Mouse (Mus musculus): ENCODE measurements around the gene Nr2c2.

Gene Nr2c2

GRCm38 (mm10) chr6:92126861-92127468, 35.8 kb downstream of the Nr2c2 start:
- in situ Hi-C loops (cut with MboI, MseI): no loop called here

GRCm38 (mm10) chr6:92131456-92131855, 40.3 kb downstream of the Nr2c2 start:
- in situ Hi-C loops (cut with MboI, MseI): no loop called here

- in situ Hi-C loops (cut with MboI, MseI): no loop called here
These were observed 41.1 kb downstream of the Nr2c2 start for GRCm38 (mm10) chr6:92132021-92132911.

DNA sequence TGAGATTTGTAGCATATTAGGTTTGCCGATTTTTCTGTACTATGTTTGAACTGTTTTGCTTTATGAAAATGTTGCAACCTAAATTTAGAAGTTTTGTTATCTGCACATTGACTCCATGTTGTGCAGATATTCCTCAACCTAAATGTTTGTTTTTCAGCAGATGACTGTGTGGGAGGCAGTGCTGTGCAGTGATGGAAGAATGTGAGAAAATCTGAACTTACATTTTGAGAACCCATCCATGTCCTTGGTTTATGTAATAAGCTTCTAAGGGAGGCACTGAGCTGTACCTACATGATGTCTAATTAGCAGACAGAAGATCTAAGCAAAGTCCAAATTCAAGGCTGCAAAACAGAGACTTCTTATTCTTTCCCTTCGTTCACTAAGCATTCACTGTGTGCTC, 42.4 kb downstream of the Nr2c2 start:
- in situ Hi-C loops (cut with MboI, MseI): no loop called here

GRCm38 (mm10) chr6:92136356-92136755, 45.2 kb downstream of the Nr2c2 start:
- in situ Hi-C loops (cut with MboI, MseI): no loop called here

GRCm38 (mm10) chr6:92145881-92146280, 54.7 kb downstream of the Nr2c2 start:
- in situ Hi-C loops (cut with MboI, MseI): no loop called here

DNA sequence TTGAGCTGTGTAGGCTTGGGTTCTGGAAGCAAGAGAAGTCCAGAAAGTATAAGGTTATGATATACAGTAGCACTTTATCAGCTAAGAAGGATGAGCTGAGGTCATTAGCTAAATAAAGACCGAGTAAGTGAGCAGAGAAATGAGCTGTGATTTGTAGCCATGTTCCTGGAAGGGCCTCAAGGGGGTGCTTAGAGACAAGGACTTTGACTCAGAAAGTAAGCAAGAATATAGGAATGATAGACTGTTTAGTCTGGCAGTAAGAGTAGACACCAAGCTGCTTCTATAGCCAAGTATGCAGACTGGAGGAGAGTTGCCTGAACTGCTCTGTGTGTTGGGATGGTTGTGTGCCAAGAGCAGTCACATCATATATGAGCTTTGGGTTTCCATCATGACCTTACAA, 62.6 kb downstream of the Nr2c2 start:
- in situ Hi-C loops (cut with MboI, MseI): no loop called here

GRCm38 (mm10) chr6:92158801-92159200, 67.6 kb downstream of the Nr2c2 start:
- in situ Hi-C loops (cut with MboI, MseI): no loop called here

DNA sequence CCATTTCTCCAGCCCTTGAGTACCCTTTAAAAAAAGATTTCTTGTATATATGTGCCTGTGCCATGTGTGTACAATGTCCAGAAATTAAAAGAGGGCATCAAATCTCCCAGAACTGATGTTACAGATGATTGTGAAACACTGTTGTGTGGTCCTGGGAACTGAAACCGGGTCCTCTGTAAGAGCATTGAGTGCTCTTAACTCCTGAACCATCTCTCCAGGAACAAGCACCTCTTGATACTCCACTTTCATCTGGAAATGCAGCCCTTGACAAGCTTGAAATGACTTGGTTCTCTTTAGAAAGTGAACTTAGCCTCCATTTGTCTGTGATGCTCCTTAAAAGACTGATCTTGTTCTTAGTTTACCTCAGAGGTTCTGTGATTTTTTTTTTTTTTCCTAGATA, 71.5 kb downstream of the Nr2c2 start:
- in situ Hi-C loops (cut with MboI, MseI): no loop called here

DNA sequence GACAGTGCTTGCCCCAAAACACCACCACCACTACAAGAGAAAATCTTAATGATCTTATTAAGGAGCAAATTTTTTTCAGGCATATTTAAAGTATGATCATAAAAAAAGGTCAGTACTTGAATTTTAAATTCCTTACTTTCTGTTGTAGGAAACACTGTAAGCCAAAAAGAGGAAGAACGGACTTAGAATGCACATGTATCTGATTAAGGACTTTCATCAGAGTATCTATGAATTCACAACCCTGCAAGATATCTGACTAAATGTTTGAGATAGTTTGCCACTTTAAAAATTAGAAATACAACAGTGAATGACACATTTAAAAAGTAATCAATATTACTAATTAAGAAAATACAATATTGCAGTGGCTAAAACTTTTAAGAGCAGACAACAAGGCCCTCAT, 85.3 kb downstream of the Nr2c2 start:
- in situ Hi-C loops (cut with MboI, MseI): loop anchor here (25.0 kb wide), 1 partner anchor 1789 kb away; no protein-coding TSS in a partner anchor

GRCm38 (mm10) chr6:92183621-92184131, 92.5 kb downstream of the Nr2c2 start, which contains the start of gene Mrps25:
Mrps25 (minus strand) TSS chr6:92184033.
- in situ Hi-C loops (cut with MboI, MseI): loop anchor here (25.0 kb wide), 1 partner anchor 1796 kb away; no protein-coding TSS in a partner anchor

DNA sequence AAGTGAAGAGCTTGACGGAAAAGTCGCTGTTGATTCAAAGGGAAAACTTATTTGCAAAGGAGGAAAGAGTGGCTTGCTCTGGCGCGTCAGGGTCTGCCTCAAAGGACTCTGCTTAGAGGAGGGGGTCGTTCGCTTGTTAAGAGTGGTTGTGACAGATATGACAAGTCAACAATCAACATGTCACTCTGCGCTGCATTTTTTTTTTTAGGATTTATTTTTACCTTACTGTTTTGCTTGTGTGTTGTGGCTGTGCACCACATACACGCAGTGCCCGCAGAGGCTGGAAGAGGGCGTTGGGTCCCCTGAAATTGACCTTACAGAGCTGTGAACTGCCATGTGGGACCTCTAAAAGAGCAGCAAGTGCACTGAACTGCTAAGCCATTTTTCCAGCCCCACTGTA, 93.0 kb downstream of the Nr2c2 start:
- in situ Hi-C loops (cut with MboI, MseI): loop anchor here (25.0 kb wide), 1 partner anchor 1797 kb away; no protein-coding TSS in a partner anchor

- in situ Hi-C loops (cut with MboI, MseI): loop anchor here (25.0 kb wide), 1 partner anchor 1812 kb away; no protein-coding TSS in a partner anchor
These were observed 108.2 kb downstream of the Nr2c2 start for GRCm38 (mm10) chr6:92199414-92199813.

GRCm38 (mm10) chr6:92214055-92214772, 123.0 kb downstream of the Nr2c2 start:
- in situ Hi-C loops (cut with MboI, MseI): no loop called here

- in situ Hi-C loops (cut with MboI, MseI): no loop called here
These were observed 123.7 kb downstream of the Nr2c2 start, which contains the start of gene Rbsn for GRCm38 (mm10) chr6:92214773-92215449. Rbsn (minus strand) TSS chr6:92214925.

DNA sequence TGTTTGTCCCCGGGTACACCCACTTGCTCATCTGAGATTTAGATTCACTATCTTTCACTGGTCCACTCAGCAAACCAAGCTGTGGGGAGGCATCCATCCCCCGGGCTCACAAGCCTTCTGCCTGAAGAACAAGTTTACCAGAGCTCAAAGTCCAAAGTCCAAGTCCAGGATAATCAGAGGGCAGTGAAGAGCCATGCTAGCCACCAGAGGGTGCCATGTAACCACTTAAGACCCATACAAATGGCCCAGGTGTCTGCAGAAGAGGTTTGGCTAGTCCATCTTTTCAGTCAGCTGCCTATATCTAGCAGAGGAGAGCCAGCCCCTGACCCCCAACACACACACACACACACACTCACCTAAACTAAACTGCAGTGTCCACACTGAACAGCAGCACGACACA, 128.3 kb downstream of the Nr2c2 start:
- in situ Hi-C loops (cut with MboI, MseI): no loop called here

DNA sequence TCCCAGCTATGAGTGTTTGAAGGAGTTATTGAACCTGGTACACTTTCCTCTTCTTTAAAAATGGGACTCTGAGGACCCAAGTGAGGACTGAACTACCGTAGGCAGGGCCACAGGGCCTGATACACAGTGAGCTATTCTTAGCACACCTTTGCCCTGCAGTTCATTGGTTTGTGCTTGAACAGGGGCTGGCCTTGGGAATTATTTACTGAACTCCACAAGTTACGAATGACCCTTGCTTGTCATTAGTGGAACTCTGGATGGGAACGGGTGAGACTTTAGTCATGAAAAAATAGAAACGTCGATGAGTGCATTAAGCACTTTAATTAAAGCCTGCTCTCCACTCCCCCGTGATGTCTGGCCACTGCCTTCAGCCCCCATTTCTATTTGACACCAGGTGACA, 130.4 kb downstream of the Nr2c2 start:
- in situ Hi-C loops (cut with MboI, MseI): loop anchor here (5.0 kb wide), 1 partner anchor 46 kb away; no protein-coding TSS in a partner anchor

- in situ Hi-C loops (cut with MboI, MseI): loop anchor here (5.0 kb wide), 1 partner anchor 45 kb away; no protein-coding TSS in a partner anchor
These were observed 130.8 kb downstream of the Nr2c2 start for GRCm38 (mm10) chr6:92222021-92222420.
